Mouse (Mus musculus): ENCODE measurements at regions not wholly inside any gene's neighbourhood (a gene's known extent, or its start where the extent isn't known, plus 50 kb on each side); places are given as distances from the start of the nearest gene placed in this dataset.

DNA sequence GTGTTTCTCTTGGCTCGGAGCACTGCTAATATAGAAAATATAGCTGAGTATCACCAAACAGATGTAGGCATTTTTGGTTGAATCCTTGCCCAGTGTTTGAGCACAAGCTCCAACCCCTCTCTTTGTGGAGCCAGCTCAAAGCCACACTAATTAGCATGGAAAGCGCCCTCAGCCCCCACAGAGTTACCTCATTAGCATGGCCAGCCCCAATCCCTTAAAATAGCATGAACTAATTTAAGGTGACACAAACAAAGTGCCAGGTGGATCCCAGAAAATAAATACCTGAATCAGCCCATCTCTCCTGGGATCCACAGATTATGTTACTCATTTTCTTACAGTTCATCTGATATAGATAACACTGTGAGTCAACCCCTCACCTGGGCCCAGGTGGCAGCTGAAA, 79.7 kb upstream of the Ankrd50 start:
- no peak for TF ChIP-seq CTCF (IDR thresholded peaks at IDR 0.05; ENCODE audit: low read depth)
- no peak for TF ChIP-seq EP300 (IDR thresholded peaks at IDR 0.05; ENCODE audit: low read depth)
